Mouse (Mus musculus): ENCODE results near the gene Sub1. TPM values are rescaled to one million over a fixed set of nuclear protein-coding genes. Genes with fewer than 3 reads are reported as not detected.

Gene Sub1
- total and polyA plus RNA-seq, 3 experiments, result 7.5 to 90.7 (median 76.8) TPM

DNA sequence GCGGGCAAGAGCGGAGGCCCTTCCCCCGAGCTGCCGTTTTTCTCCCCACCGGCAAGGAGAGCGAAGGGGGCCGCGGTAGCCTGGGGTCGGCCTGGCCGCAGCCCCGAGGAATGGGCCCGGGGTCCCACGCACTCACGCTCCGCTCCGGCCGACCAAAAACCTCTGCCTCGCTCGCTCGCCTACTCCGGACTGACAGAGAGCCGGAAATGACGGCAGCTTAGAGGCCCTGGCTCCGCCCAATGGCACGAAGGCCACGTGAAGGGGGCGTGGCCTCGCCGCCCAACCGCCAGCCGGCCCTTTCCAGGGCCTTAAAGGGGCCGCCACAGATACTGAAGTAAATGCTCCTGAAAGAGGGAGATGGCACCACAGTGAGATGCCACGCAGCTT lies 975 bp downstream of the Sub1 start:
- peak overlapping the region; percentile 91 for H3K27ac ChIP-seq
- peak; percentile 95 to 96 for DNase-seq
- peak overlapping the region; percentile 94 for H3K9ac ChIP-seq (ENCODE audit: low read depth, low read length)
- under 1% methylated on average over 33 of the region's 33 CpGs for WGBS
- H3K27me3 ChIP-seq (ENCODE audit: control insufficient read depth, insufficient read depth, low read length), result no peaks in the 10 kb centered on the region
- H3K4me1 ChIP-seq (ENCODE audit: control insufficient read depth, insufficient read depth, low read length), result peaks cover 2% of the 10 kb centered on the region
- intact Hi-C loops (cut with DNase I), result loop anchor here (2.0 to 5.0 kb wide), 2 partner anchors 71 to 89 kb away; no protein-coding TSS in a partner anchor
- TF ChIP-seq POLR2A (IDR thresholded peaks at IDR 0.05; ENCODE audit: insufficient read depth, low read depth, low read length), result peak; percentile 98
- TF ChIP-seq EP300 (IDR thresholded peaks at IDR 0.05; ENCODE audit: insufficient read depth, low read depth, low read length), result 0 out of 2 replicates have a peak, but pooled peaks have one; percentile 60
- no peak for TF ChIP-seq CTCF (IDR thresholded peaks at IDR 0.05)
- peaks cover 16% of the 10 kb centered on the region for H3K36me3 ChIP-seq (ENCODE audit: control insufficient read depth, insufficient read depth, low read length)
- H3K4me3 ChIP-seq, result peak overlapping the region; percentile 80
- H3K79me2 ChIP-seq (replicated peaks; ENCODE audit: control insufficient read depth, insufficient read depth, low read length), result peaks cover 7% of the 10 kb centered on the region

GRCm38 (mm10) chr15:11994921-11995814 lies 1.6 kb downstream of the Sub1 start:
- under 1% methylated on average over 71 of the region's 71 CpGs for WGBS
- peak overlapping the region; percentile 91 for H3K27ac ChIP-seq
- H3K36me3 ChIP-seq (ENCODE audit: control insufficient read depth, insufficient read depth, low read length), result peaks cover 16% of the 10 kb centered on the region
- H3K79me2 ChIP-seq (replicated peaks; ENCODE audit: control insufficient read depth, insufficient read depth, low read length), result peaks cover 7% of the 10 kb centered on the region
- H3K4me1 ChIP-seq (ENCODE audit: control insufficient read depth, insufficient read depth, low read length), result peaks cover 2% of the 10 kb centered on the region
- H3K9ac ChIP-seq (ENCODE audit: low read depth, low read length), result peak overlapping the region; percentile 94
- TF ChIP-seq EP300 (IDR thresholded peaks at IDR 0.05; ENCODE audit: insufficient read depth, low read depth, low read length) (no peak), POLR2A (IDR thresholded peaks at IDR 0.05; ENCODE audit: insufficient read depth, low read depth, low read length) (no peak), CTCF (IDR thresholded peaks at IDR 0.05) (no peak)
- intact Hi-C loops (cut with DNase I), result loop anchor here (2.0 to 5.0 kb wide), 3 partner anchors 42 to 90 kb away; no protein-coding TSS in a partner anchor
- no peaks in the 10 kb centered on the region for H3K27me3 ChIP-seq (ENCODE audit: control insufficient read depth, insufficient read depth, low read length)
- H3K4me3 ChIP-seq, result peak overlapping the region; percentile 80
- DNase-seq, result peak; percentile 72 to 74

- Histone ChIP-seq H3K4me1 (ENCODE audit: control insufficient read depth, insufficient read depth, low read length) (peaks cover 2% of the 10 kb centered on the region), H3K27me3 (ENCODE audit: control insufficient read depth, insufficient read depth, low read length) (no peaks in the 10 kb centered on the region), H3K4me3 (no peak overlapping the region), H3K27ac (no peak overlapping the region), H3K9ac (ENCODE audit: low read depth, low read length) (no peak overlapping the region), H3K36me3 (ENCODE audit: control insufficient read depth, insufficient read depth, low read length) (peaks cover 24% of the 10 kb centered on the region), H3K79me2 (replicated peaks; ENCODE audit: control insufficient read depth, insufficient read depth, low read length) (peaks cover 7% of the 10 kb centered on the region)
- no peak for DNase-seq
- WGBS, result 84% methylated on average over 2 of the region's 2 CpGs
- intact Hi-C loops (cut with DNase I), result loop anchor here (2.0 to 5.0 kb wide), 2 partner anchors 43 to 91 kb away; no protein-coding TSS in a partner anchor
- TF ChIP-seq POLR2A (IDR thresholded peaks at IDR 0.05; ENCODE audit: insufficient read depth, low read depth, low read length), result no peak
- no peak for TF ChIP-seq EP300 (IDR thresholded peaks at IDR 0.05; ENCODE audit: insufficient read depth, low read depth, low read length)
- TF ChIP-seq CTCF (IDR thresholded peaks at IDR 0.05), result no peak
These were observed 2.8 kb downstream of the Sub1 start for GRCm38 (mm10) chr15:11994006-11994405.

DNA sequence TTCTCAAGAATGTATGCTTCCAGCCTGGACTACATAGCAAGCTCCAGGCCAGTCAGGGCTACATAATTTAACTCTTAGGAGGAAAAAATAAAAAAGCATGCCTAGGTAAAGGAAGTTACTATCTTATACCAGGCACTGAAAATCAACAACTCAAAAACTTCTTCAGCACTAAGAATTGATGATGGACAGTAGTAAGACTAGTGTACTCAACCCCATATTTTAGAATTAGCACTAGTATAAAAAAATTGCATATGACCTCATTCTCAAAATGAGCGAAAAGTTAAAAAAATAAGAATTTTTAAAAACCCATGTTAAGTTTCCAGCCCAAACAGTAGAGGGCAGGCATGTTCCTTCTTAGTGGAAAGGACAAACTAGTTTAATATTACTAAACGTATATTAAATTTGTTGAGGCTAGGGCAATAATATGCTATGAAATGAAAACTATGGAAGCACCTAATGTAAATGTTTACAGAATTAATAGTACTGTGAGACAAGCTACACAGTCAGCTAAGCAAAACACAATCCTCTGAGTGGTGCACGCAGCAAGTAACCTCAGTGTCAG lies 5.2 kb downstream of the Sub1 start:
- 59% methylated on average over 3 of the region's 3 CpGs for WGBS
- H3K27ac ChIP-seq, result no peak overlapping the region
- H3K27me3 ChIP-seq (ENCODE audit: control insufficient read depth, insufficient read depth, low read length), result no peaks in the 10 kb centered on the region
- no peak for DNase-seq
- peaks cover 39% of the 10 kb centered on the region for H3K36me3 ChIP-seq (ENCODE audit: control insufficient read depth, insufficient read depth, low read length)
- H3K4me1 ChIP-seq (ENCODE audit: control insufficient read depth, insufficient read depth, low read length), result peaks cover 2% of the 10 kb centered on the region
- intact Hi-C loops (cut with DNase I), result loop anchor here (5.0 kb wide), 1 partner anchor 46 kb away; no protein-coding TSS in a partner anchor
- TF ChIP-seq CTCF (IDR thresholded peaks at IDR 0.05), result peak; percentile 75
- TF ChIP-seq EP300 (IDR thresholded peaks at IDR 0.05; ENCODE audit: insufficient read depth, low read depth, low read length), result no peak
- H3K9ac ChIP-seq (ENCODE audit: low read depth, low read length), result no peak overlapping the region
- no peak overlapping the region for H3K4me3 ChIP-seq
- peaks cover 7% of the 10 kb centered on the region for H3K79me2 ChIP-seq (replicated peaks; ENCODE audit: control insufficient read depth, insufficient read depth, low read length)

GRCm38 (mm10) chr15:11988580-11988979 lies 8.2 kb downstream of the Sub1 start:
- Histone ChIP-seq H3K36me3 (ENCODE audit: control insufficient read depth, insufficient read depth, low read length) (peaks cover 45% of the 10 kb centered on the region), H3K27me3 (ENCODE audit: control insufficient read depth, insufficient read depth, low read length) (no peaks in the 10 kb centered on the region), H3K9ac (ENCODE audit: low read depth, low read length) (no peak overlapping the region), H3K4me1 (ENCODE audit: control insufficient read depth, insufficient read depth, low read length) (peaks cover 1% of the 10 kb centered on the region), H3K4me3 (no peak overlapping the region), H3K27ac (no peak overlapping the region), H3K79me2 (replicated peaks; ENCODE audit: control insufficient read depth, insufficient read depth, low read length) (no peaks in the 10 kb centered on the region; the same call in 1 of the 2 replicates)
- intact Hi-C loops (cut with DNase I), result no loop called here
- DNase-seq, result no peak
- WGBS, result 88% methylated on average over 4 of the region's 4 CpGs
- TF ChIP-seq CTCF (IDR thresholded peaks at IDR 0.05) (no peak), POLR2A (IDR thresholded peaks at IDR 0.05; ENCODE audit: insufficient read depth, low read depth, low read length) (no peak), EP300 (IDR thresholded peaks at IDR 0.05; ENCODE audit: insufficient read depth, low read depth, low read length) (no peak)
